Mouse (Mus musculus): ENCODE results near the gene Itgb4. TPM values are rescaled to one million over a fixed set of nuclear protein-coding genes. Genes with fewer than 3 reads are reported as not detected.

The Itgb4 gene
- 21.6 and 28.6 TPM in 2 replicates for polyA plus RNA-seq (2012; rRNA removed)

- WGBS: 11% methylated on average over 57 of the region's 58 CpGs
- Histone ChIP-seq H3K4me3 (replicated peaks; ENCODE audit: insufficient read depth, low read depth, low read length) (no peak within 1 kb of the TSS), H3K27me3 (ENCODE audit: control insufficient read depth, insufficient read depth, low read length) (0 out of 2 replicates have a peak, but pooled peaks cover 2% of the 10 kb centered on the region), H3K27ac (ENCODE audit: insufficient read depth, low read length) (no peak within 1 kb of the TSS), H3K4me1 (ENCODE audit: control insufficient read depth, insufficient read depth, low read length) (no peaks in the 10 kb centered on the region)
- peak in 1 of 2 experiments; percentile 25 for DNase-seq
- 0 out of 2 replicates have a peak, but pooled peaks have one; percentile 2 for TF ChIP-seq CTCF (IDR thresholded peaks at IDR 0.05; ENCODE audit: borderline replicate concordance, insufficient read depth, low read depth, low read length)
- no peak for TF ChIP-seq POLR2A (IDR thresholded peaks at IDR 0.05; ENCODE audit: borderline replicate concordance, insufficient read depth, low read length)
Observed at GRCm38 (mm10) chr11:115974309-115975082, at the start of gene Itgb4. TSS of gene Itgb4 (plus strand) at chr11:115974709.

- TF ChIP-seq CTCF (IDR thresholded peaks at IDR 0.05; ENCODE audit: borderline replicate concordance, insufficient read depth, low read depth, low read length): no peak
- TF ChIP-seq POLR2A (IDR thresholded peaks at IDR 0.05; ENCODE audit: borderline replicate concordance, insufficient read depth, low read length): no peak
- WGBS: 91% methylated on average over 8 of the region's 8 CpGs
- H3K27ac ChIP-seq (ENCODE audit: insufficient read depth, low read length): no peak overlapping the region
- no peak overlapping the region for H3K4me3 ChIP-seq (replicated peaks; ENCODE audit: insufficient read depth, low read depth, low read length)
- no peaks in the 10 kb centered on the region for H3K4me1 ChIP-seq (ENCODE audit: control insufficient read depth, insufficient read depth, low read length)
- DNase-seq: no peak
- H3K27me3 ChIP-seq (ENCODE audit: control insufficient read depth, insufficient read depth, low read length): no peaks in the 10 kb centered on the region
Observed at GRCm38 (mm10) chr11:115929031-115929430, 45.5 kb upstream of the Itgb4 start.

GRCm38 (mm10) chr11:115929818-115930217, 44.7 kb upstream of the Itgb4 start:
- H3K4me1 ChIP-seq (ENCODE audit: control insufficient read depth, insufficient read depth, low read length): no peaks in the 10 kb centered on the region
- H3K4me3 ChIP-seq (replicated peaks; ENCODE audit: insufficient read depth, low read depth, low read length): no peak overlapping the region
- no peak for DNase-seq
- H3K27me3 ChIP-seq (ENCODE audit: control insufficient read depth, insufficient read depth, low read length): no peaks in the 10 kb centered on the region
- 76% methylated on average over 3 of the region's 3 CpGs for WGBS
- TF ChIP-seq CTCF (IDR thresholded peaks at IDR 0.05; ENCODE audit: borderline replicate concordance, insufficient read depth, low read depth, low read length) (no peak), POLR2A (IDR thresholded peaks at IDR 0.05; ENCODE audit: borderline replicate concordance, insufficient read depth, low read length) (no peak)
- H3K27ac ChIP-seq (ENCODE audit: insufficient read depth, low read length): no peak overlapping the region

GRCm38 (mm10) chr11:115931235-115931634, 43.3 kb upstream of the Itgb4 start:
- no peaks in the 10 kb centered on the region for H3K27me3 ChIP-seq (ENCODE audit: control insufficient read depth, insufficient read depth, low read length)
- H3K27ac ChIP-seq (ENCODE audit: insufficient read depth, low read length): no peak overlapping the region
- 53% methylated on average over 3 of the region's 3 CpGs for WGBS
- H3K4me3 ChIP-seq (replicated peaks; ENCODE audit: insufficient read depth, low read depth, low read length): no peak overlapping the region
- no peak for DNase-seq
- H3K4me1 ChIP-seq (ENCODE audit: control insufficient read depth, insufficient read depth, low read length): no peaks in the 10 kb centered on the region
- TF ChIP-seq CTCF (IDR thresholded peaks at IDR 0.05; ENCODE audit: borderline replicate concordance, insufficient read depth, low read depth, low read length) (no peak), POLR2A (IDR thresholded peaks at IDR 0.05; ENCODE audit: borderline replicate concordance, insufficient read depth, low read length) (no peak)

- TF ChIP-seq CTCF (IDR thresholded peaks at IDR 0.05; ENCODE audit: borderline replicate concordance, insufficient read depth, low read depth, low read length) (no peak), POLR2A (IDR thresholded peaks at IDR 0.05; ENCODE audit: borderline replicate concordance, insufficient read depth, low read length) (peak; percentile 86; the same call in 1 of the 2 replicates)
- WGBS: under 1% methylated on average over 28 of the region's 28 CpGs
- Histone ChIP-seq H3K27me3 (ENCODE audit: control insufficient read depth, insufficient read depth, low read length) (no peaks in the 10 kb centered on the region), H3K4me3 (replicated peaks; ENCODE audit: insufficient read depth, low read depth, low read length) (peak within 1 kb of the TSS; percentile 95), H3K27ac (ENCODE audit: insufficient read depth, low read length) (peak within 1 kb of the TSS; percentile 8; the same call in 1 of the 2 replicates), H3K4me1 (ENCODE audit: control insufficient read depth, insufficient read depth, low read length) (no peaks in the 10 kb centered on the region)
- DNase-seq: peak; percentile 98
Observed at GRCm38 (mm10) chr11:115933108-115933746, 41.3 kb upstream of the Itgb4 start, which contains the start of the genes Sap30bp and Recql5. TSS of gene Sap30bp (plus strand) at chr11:115933282. TSS of gene Recql5 (minus strand) at chr11:115933477.

- Histone ChIP-seq H3K4me3 (replicated peaks; ENCODE audit: insufficient read depth, low read depth, low read length) (peak overlapping the region; percentile 95), H3K27me3 (ENCODE audit: control insufficient read depth, insufficient read depth, low read length) (no peaks in the 10 kb centered on the region), H3K4me1 (ENCODE audit: control insufficient read depth, insufficient read depth, low read length) (no peaks in the 10 kb centered on the region), H3K27ac (ENCODE audit: insufficient read depth, low read length) (peak overlapping the region; percentile 8; the same call in 1 of the 2 replicates)
- WGBS: under 1% methylated on average over 16 of the region's 16 CpGs
- no peak for TF ChIP-seq CTCF (IDR thresholded peaks at IDR 0.05; ENCODE audit: borderline replicate concordance, insufficient read depth, low read depth, low read length)
- no peak for TF ChIP-seq POLR2A (IDR thresholded peaks at IDR 0.05; ENCODE audit: borderline replicate concordance, insufficient read depth, low read length)
- DNase-seq: no peak
Observed at GRCm38 (mm10) chr11:115933747-115934110, 40.8 kb upstream of the Itgb4 start.

GRCm38 (mm10) chr11:115939690-115940329, 34.7 kb upstream of the Itgb4 start:
- Histone ChIP-seq H3K4me3 (replicated peaks; ENCODE audit: insufficient read depth, low read depth, low read length) (no peak overlapping the region), H3K4me1 (ENCODE audit: control insufficient read depth, insufficient read depth, low read length) (no peaks in the 10 kb centered on the region), H3K27ac (ENCODE audit: insufficient read depth, low read length) (no peak overlapping the region), H3K27me3 (ENCODE audit: control insufficient read depth, insufficient read depth, low read length) (no peaks in the 10 kb centered on the region)
- WGBS: 33% methylated on average over 6 of the region's 6 CpGs
- TF ChIP-seq CTCF (IDR thresholded peaks at IDR 0.05; ENCODE audit: borderline replicate concordance, insufficient read depth, low read depth, low read length) (peak; percentile 63; the same call in 1 of the 2 replicates), POLR2A (IDR thresholded peaks at IDR 0.05; ENCODE audit: borderline replicate concordance, insufficient read depth, low read length) (no peak)
- DNase-seq: peak; percentile 57 to 71

All from cerebellum, adult 2 months (tissue).